Mouse (Mus musculus) thymus, postnatal 0 days (tissue): ENCODE results near the gene Amotl2. TPM values are rescaled to one million over a fixed set of nuclear protein-coding genes. Genes with fewer than 3 reads are reported as not detected.
"Not testable (repeated sequence)": the region's sequence is repeated elsewhere in the genome, so short reads cannot be mapped to it uniquely, and the experiment has no call there.

Experiments
- DNase-seq: peaks from one replicate; pipeline ENCODE4 v3.0.0-alpha.2; 2015; ENCODE audit warnings: low spot score
- polyA plus RNA-seq: library from polyadenylated mRNA; unstranded; fragments of >200 nt; fragmentation: Nextera tagmentation; extraction: Ambion mirVana; gene quantifications from 2 replicates; pipeline ENCODE4 v1.2.1, GENCODE M21; 2015

Amotl2 gene
- polyA plus RNA-seq, 1 experiment from 2014 or later = 6.4 TPM

DNA sequence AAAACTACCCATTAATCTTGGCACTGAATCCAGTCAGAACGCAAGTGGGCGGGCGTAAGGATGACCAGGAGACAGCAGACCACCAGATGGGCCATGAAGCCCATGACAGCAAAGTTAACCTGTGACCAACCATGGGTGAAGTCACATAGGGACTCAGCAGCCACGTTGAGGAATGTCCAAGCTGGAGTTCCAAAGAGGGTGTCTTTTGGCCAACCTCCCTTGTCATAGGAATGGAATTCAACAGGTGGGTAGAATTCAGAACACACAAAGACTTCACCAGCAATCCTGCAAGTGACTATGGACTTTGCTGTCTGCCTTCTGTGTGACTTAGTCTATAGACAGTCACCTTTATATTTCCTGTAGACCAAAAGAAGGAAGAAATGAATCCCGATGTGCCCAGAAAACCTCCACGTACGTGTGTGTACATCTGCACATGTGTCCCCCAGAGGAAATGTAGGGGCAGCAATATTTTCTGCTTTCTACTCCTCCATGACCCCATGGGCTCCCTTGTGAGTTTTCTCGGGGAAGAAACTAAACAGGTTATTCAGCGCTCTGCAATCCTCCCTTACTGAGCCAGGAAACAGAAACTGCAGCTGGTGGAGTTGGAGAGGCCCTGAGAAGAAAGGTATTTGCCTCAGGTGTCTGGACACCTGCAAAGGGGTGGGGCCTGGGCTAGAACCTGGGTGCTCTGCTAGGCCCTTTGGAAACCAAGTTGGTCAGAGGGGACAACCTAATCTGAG is 17.7 kb downstream of the Amotl2 start:
- no peak for DNase-seq

DNA sequence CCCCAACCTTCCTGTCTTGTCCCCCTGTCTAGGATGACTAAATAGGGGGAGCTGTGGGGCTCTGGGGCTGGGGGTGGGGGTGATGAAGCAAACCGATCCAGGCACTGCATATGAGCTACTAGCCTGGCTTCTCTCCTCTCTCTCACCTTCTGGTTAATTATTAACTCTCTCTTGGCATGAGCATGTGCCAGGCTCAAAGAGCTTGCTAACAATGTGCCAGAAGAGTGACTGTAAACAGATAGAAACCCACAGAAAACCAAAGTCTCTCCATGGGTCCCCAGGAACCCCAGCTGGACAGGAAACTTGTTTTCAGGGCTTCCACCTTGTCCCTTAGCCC is 18.2 kb downstream of the Amotl2 start:
- no peak for DNase-seq

DNA sequence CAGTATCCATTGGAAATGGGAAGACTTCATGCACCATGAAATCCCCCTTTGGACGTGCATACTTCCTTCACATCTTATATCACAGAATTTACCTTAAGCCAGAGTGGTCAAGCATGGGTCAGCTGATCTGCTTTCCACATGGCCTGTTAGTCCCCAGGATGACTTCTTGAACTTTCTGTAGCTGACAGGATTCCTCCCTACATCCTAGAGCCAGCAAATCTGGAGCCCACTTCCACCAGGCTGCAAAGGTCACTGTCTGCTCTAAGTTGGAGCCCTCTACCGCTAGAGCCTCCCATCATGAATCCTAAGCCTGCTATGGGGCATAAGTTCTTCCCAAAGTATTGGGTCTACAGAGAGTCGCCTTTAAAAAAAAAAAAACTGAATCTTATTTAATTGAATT is 18.8 kb downstream of the Amotl2 start:
- no peak for DNase-seq

DNA sequence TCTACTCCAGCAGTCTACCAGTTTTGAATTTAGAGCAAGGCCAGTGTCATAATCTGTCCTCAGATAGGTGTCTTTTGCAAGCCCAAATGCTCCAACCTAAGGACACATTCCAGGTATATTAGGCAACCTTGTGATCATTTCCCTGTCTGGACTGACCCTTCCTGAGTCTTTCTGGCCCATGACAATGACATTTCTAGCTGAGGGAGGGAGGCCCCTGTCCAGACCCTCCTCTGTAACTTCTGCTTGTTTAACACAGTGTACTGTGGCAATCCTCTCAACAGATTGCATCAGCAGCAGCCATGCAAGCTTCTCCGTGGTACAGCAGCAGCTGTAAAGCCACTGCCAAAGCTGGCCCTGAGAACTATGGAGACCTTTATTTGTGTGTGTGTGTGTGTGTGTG is 19.5 kb downstream of the Amotl2 start:
- no peak for DNase-seq

DNA sequence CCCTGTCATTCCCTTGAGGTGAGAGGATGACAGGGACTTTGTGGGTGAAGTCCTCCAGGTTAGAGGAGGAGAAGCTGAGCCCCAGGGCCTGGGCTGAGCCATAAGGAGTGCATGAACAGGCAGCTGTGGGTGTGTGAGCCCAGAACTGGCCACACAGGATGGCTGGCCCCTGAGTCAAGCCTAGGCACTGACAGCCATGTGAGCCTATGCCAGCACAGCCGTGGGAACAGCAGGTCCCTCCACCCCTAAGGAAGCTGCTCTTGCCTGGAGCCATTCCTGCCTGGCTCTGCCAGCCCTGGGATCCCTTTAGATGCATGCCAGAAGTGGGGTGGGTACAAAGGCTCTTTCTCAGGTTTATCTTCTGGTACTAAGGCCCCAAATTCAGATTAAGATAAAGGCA is 20.9 kb downstream of the Amotl2 start:
- no peak for DNase-seq

DNA sequence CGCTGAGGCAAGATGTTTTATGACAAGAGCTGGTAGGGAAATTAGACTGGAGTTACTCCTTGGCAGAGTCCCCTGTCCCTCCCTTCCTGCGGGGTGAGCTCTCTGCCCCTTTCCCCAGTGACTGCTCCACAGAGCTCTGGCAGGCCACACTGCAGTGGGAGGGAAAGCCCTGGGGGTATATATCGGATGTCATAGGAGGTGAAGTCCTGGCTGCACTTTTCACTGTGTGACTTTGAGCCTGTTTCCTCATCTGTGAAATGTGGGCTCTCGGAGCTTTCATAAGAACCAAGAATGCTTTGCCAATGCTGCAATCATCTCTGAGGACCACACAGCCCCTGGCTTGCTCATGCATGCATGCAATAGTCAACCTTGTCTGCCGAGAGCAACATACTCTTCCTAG is 30.3 kb downstream of the Amotl2 start:
- no peak for DNase-seq

DNA sequence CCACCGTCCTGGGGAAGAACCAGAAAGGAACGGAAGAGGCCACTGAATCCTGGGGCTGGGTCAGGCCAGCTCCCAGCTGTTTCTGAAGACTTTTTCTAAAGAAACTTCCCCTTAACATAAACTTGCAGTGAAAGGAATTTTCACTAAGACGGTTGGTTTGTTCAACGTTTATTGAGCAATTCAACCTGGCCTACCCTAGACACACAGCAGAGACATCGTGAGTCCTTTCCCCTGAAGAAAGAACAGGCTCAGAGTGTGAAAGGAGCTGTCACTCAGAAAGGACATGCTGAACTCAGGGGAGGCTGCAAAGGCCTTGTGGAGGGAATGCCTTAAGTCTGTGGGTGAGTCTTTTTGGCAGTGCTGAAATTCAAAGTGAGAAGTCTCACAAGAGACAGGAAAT is 31.4 kb downstream of the Amotl2 start:
- no peak for DNase-seq

DNA sequence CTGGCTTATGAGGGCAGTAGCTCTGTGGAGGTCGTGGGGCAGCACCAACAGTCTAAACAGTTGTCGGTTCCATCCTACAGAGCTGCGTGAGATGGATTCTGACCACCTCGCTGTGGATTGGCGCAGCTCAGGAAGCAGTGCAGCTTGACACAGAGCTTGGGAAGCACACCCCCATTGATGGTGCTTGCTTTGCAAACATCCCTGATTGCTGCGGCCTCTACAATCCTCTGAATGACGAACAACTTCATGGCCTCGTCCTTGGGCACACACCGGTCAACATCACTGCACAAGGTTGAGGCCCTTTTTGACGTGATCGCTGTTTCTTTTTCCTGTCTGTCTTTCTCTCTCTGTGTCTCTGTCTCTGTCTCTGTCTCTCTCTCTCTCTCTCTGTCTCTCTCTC is 32.7 kb downstream of the Amotl2 start:
- DNase-seq = no peak

DNA sequence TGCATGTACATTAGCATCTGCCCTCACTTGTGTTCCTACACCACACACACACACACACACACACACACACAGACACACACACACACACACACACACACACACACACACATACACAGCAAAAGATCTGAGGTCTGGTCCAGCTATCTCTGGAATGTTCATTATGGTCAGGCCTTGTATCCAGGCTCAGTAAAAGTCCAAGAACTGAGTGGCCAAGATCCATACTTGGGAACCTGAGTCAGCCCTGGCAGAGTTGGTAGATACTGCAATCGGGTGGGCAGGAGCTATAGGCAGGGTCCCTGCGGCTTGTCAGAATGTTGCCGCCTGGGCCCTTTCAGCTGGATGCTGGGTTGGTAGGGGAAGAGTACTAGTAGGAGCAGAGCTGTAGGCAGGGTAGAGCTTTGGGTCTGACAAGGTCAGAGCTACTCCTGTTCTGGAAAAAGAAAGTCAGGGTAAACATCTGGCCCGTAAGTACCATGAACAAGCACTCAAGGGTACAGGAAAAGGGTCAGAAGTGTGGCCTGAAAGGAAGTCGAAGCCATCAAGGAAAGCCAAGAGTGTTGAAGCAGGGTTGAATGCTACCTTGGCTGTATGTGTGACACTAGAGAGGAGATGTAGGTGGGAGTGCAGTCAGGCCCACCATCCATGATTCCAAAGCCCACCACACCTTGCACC is 35.3 kb downstream of the Amotl2 start:
- no peak for DNase-seq

DNA sequence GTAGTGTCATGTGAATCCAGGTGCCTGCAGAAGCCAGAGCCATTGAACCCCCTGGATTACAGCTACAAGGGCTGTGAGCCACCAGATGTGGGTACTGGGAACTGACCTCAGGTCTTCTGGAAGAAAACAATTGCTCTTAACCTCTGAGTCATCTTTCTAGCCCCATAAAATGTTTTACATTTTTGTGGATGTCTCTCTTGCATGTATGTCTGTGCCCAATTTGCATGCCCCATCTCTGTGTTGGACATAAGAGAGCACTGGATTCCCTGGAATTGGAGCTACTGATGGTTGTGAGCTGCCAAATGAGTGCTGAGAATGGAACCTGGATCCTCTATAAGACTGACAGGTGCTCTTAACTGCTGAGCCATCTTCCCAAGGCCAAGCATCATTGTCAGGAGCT is 36.8 kb downstream of the Amotl2 start:
- DNase-seq = no peak

DNA sequence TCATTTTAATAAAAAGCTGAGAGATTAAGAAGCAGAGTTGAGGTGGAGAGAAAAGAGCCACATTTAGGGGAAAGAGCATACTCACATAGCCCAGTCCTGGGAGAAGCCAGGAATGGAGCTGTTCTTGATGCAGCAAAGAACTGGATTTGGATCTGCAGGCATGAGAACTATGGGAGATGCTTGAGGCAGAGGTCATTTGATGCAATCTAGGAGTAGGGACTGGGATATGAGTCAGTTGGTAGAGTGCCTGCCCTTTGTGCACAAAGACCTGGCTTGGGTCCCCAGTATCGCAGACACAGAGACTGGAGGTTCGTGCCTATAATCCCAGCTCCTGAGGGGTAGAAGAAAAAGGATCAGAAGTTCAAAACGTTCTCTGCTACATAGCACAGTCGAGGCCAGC is 38.7 kb downstream of the Amotl2 start:
- no peak for DNase-seq

DNA sequence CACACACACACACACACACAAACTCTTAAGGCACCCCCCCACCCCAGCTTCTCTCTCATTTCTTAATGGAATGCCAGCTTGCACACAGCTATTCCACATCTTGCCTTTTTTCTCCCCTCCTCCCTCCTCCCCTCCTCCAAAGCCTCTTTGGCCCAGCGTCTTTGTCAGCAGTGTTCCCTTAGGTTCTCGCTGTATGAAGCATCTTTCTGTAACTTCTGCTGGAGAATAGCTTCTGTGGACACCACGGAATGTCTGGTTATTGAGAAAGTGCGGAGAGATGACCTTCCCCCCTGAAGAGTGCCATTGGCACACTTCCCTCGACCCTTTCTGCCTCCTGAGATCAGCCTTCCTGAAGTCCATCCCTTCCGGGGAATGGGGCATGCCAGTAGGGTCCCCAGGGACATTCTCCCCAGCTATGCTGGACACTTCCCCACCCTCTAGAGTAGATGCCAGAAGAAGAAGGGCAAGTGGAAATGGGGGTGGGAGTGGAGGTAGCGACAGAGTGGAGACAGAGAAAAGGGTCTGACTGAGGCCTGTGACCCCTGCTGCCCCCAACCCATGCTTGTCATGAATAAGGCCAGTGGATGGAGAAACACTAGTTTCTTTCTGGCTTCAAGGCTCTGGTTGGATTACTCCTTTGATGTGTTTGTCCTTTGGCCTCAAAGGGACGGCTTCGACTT is 39.3 kb downstream of the Amotl2 start:
- DNase-seq = no peak

DNA sequence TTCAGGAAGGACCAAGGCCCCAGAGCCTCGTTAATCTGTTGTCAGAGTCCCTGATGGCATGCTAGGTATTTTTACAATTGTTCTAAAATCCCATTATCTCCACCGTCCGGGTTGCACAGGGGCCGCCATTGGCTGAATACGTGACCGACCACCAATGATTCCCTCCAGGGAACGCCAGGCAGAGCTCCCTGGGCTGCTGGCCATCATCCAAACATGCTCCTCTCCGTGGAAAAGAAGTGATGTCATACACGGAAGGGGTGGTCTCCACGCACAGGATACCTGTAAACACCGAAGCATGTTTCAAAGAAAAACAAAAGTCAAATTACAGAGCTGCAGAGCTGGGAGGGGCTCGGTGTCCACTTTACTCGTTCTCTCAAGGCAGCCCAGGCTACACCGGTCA is 39.9 kb downstream of the Amotl2 start:
- no peak for DNase-seq

DNA sequence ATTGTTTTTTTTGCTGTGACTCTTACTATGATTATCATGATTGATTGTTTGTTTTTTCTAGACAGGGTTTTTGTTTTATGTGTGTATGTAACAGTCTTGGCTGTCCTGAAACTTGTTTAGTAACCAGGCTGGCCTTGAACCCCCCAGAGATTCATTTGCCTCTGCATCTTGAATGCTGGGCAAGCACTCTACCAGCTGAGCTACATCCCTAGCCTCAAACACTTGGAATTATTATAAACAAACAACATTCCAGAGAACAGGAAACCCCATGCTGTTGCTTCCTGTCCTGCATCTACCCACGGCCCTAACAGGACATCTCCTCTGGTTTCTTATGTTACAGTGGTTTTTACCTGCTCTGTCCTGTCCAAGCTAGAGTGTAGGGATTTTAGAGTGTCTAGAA is 42.4 kb downstream of the Amotl2 start:
- no peak for DNase-seq

DNA sequence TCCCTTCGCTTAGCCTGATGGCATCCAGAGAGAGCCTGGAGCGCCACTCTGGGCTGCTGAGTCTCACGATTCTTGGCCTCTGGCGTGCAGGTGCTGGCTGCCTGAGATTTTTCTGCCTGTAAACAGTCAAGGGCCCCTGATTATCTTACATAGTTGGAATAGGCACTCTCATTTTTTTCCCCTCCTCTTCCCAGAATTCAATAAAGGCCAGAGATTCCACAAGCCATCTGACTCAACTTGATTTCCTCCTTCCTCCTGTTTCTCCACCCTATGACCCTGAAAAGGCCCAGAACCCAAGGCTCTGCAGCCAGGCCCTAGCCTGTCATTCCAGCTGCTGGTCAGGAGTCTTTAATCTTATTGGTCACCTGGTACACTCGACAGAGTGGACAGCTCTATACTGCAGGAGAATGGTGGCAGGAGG is 43.1 kb downstream of the Amotl2 start:
- DNase-seq = no peak

DNA sequence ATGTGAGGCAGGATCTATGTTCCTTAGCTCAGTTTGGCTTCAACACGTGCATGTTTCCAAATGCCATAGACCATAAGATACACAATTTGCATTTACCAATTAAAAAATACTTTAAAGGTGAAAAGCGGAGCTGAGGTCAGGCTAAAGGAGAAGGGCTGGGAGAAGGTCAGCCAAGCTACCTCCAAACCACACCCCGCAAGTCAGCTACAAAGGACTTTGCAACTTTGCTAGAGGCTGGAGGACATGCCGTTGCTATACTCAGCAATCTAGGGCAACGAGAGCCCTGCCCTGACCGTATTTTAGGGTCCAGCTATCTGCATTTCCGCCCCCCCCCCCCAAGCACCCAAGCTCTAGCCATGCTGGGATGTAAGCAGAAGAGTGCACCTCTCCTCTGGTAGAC is 45.1 kb downstream of the Amotl2 start:
- DNase-seq = no peak

DNA sequence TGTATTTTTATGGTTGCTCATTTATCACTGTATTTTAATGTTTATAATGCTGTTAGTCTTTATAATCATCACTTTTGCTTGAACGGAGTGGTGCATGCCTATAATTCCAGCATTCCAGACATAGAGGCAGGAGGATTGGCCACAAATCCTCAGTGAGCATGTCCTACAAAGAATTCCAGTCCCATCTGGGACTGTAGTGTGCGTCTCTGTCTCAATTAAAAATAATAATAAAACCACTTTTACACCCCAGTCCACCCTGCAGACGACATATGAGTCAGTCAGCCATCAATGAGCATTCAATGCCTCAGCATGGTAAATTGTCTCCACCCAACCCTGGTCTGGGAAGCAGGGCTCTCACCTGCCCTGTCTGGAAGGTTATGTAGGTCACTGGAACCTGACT is 46.4 kb downstream of the Amotl2 start:
- no peak for DNase-seq

DNA sequence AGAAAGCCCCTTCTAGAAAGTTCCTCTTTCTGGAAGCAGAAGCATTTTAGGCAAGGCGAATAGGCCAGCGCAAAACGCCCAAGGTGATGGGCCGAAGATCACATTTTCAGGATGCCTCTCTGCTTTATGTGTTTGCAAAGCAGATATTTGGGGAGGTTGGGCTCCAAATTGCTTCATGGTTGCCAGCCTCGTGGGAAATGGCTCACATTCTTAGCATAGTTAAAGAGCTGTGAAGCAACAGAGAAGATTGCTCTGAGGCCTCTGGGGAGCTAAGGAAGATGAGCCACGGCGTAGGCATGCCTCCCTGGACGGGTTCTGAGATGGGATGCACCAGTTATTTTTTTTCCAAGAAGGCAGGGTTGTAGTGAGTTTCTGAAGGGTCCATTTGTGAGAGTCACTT is 47.0 kb downstream of the Amotl2 start:
- no peak for DNase-seq

DNA sequence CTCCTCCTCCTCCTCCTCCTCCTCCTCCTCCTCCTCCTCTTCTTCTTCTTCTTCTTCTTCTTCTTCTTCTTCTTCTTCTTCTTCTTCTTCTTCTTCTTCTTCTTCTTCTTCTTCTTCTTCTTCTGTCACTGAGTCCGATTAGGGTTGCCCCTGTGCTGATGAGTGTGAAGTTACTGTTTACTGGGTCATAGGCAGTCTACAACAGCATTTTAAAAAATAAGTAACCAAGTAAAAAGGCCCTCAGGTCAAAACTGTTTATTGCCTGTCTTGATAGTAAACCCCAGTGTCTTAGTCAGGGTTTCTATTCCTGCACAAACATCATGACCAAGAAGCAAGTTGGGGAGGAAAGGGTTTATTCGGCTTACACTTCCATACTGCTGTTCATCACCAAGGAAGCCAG is 48.1 kb downstream of the Amotl2 start:
- not testable (repeated sequence) for DNase-seq

DNA sequence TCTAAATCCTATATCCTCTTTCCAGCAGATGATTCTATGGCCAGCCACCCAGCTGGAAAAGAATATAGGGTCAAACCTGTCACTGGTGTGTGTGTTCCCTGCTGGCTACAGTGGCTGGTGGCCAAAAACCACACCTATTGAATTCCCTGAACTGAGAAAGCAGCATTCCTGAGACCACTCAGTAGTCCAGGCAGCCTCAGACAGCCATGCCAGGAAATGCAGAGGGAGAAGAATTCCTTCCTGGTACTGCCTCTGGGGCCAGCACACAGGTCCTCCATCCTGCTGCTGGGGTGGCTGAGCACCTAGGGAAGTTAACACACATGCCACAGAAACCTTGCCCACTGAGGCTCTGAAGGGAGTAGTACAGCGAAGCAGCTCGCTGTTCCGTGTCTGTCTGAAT is 50.3 kb downstream of the Amotl2 start:
- DNase-seq = no peak

DNA sequence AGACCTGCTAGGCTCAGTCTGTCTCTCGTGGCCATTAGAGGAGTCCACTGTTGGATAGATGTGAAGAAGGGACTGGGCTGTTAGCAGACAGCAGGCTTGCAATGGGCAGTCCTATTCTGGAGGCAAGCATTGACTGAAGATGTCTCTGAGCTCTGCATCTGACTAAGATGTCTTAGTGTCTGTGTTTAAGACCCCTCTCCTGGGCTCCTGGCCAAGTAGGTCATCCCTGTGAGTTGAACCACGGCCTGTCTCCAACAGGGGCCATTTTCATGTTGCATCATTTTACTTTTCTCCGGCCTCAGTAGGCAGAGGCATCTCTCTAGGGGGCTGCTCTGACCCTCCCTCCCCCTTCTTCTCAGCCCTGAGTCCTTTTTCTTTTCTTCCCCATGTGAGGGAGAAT is 52.8 kb downstream of the Amotl2 start:
- DNase-seq = no peak

DNA sequence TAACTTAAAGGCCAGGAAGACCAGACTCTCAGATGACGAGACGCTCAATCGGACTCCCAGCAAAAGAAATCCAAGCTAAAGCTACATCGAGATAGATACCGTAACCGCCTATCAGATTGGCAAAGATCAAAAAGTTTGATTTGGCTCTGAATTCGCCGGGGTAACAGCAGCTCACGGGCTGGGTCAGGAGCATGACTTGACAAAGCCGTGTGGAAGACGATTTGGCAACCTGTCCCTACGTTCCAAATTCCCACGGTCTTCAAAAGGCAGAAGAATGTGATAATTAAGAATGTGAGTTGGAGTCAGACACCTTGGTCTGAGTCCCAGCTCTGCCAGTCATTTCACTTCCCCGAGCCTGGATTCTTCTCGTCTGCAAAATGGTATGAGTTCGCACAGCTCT is 53.7 kb downstream of the Amotl2 start:
- no peak for DNase-seq
